Mouse (Mus musculus) heart, adult 11 months (tissue): ENCODE measurements around the gene Mc3r.
A peak's percentile ranks its signal among the peaks of the same experiment; 100 is the strongest.

Experiments
- DNase-seq: peaks from one replicate; pipeline ENCODE4 v3.0.0; 2022

The Mc3r gene

GRCm38 (mm10) chr2:172248106-172248764 lies at the start of gene Mc3r:
Gene Mc3r (plus strand): TSS chr2:172248492.
- no peak for DNase-seq

- DNase-seq = peak; percentile 64
These were observed 46.1 kb upstream of the Mc3r start for GRCm38 (mm10) chr2:172201998-172202780.

GRCm38 (mm10) chr2:172207003-172207402 lies 41.3 kb upstream of the Mc3r start:
- peak; percentile 94 for DNase-seq

- peak; percentile 77 for DNase-seq
These were observed 34.8 kb upstream of the Mc3r start for GRCm38 (mm10) chr2:172213480-172213879.

- DNase-seq = peak; percentile 64
These were observed 34.0 kb upstream of the Mc3r start for GRCm38 (mm10) chr2:172214336-172214735.

- DNase-seq = peak; percentile 80
These were observed 32.7 kb upstream of the Mc3r start for GRCm38 (mm10) chr2:172215508-172216162.

- DNase-seq = peak; percentile 52
These were observed 32.0 kb upstream of the Mc3r start for GRCm38 (mm10) chr2:172216163-172216915.

- peak; percentile 37 for DNase-seq
These were observed 30.4 kb upstream of the Mc3r start for GRCm38 (mm10) chr2:172217886-172218285.

GRCm38 (mm10) chr2:172219186-172219585 lies 29.1 kb upstream of the Mc3r start:
- DNase-seq = peak; percentile 81

- peak; percentile 74 for DNase-seq
These were observed 26.5 kb upstream of the Mc3r start for GRCm38 (mm10) chr2:172221656-172222393.

- peak; percentile 83 for DNase-seq
These were observed 25.9 kb upstream of the Mc3r start for GRCm38 (mm10) chr2:172222394-172222785.

- peak; percentile 87 for DNase-seq
These were observed 25.4 kb upstream of the Mc3r start for GRCm38 (mm10) chr2:172222891-172223290.

- peak; percentile 80 for DNase-seq
These were observed 24.7 kb upstream of the Mc3r start for GRCm38 (mm10) chr2:172223451-172224200.

- DNase-seq = peak; percentile 76
These were observed 21.3 kb upstream of the Mc3r start for GRCm38 (mm10) chr2:172226945-172227344.

- peak; percentile 86 for DNase-seq
These were observed 20.5 kb upstream of the Mc3r start for GRCm38 (mm10) chr2:172227808-172228207.

GRCm38 (mm10) chr2:172229190-172229589 lies 19.1 kb upstream of the Mc3r start:
- DNase-seq = peak; percentile 71

- peak; percentile 25 for DNase-seq
These were observed 18.2 kb upstream of the Mc3r start for GRCm38 (mm10) chr2:172230126-172230525.

- DNase-seq = no peak
These were observed 10.1 kb upstream of the Mc3r start for GRCm38 (mm10) chr2:172238220-172238619.

GRCm38 (mm10) chr2:172241031-172241430 lies 7.3 kb upstream of the Mc3r start:
- no peak for DNase-seq

GRCm38 (mm10) chr2:172245497-172245896 lies 2.8 kb upstream of the Mc3r start:
- no peak for DNase-seq

GRCm38 (mm10) chr2:172249336-172249735 lies 1.0 kb downstream of the Mc3r start:
- no peak for DNase-seq
